Mouse (Mus musculus): ENCODE data around the gene Cebpa. TPM values are rescaled to one million over a fixed set of nuclear protein-coding genes. Genes with fewer than 3 reads are reported as not detected.

Cebpa gene
- polyA plus RNA-seq, 1 experiment from 2014 or later, result 0.73 TPM

DNA sequence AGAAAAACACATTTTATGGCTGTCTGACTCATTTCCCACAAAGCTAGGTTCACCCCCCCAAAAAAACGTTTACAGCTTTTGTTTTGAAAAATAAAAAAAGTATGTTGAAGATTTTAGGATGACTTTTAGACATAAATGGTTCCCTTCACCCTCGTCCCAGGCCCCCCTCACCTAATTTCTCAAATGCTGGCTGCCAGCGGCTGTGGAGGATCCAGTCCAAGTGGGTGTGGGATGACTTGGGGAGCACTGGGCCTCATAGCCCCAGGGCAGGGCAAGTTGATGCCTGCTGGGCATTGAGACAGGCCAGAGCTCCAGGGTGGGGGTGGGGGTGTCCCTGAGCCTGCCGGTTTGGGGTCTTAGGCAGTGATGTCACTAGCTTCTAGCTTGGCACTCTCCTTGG lies 19.4 kb downstream of the Cebpa start:
- ATAC-seq (ENCODE audit: insufficient number of reproducible peaks, insufficient read depth, low FRiP score, low read depth), result no peak
- Histone ChIP-seq H3K4me2 (ENCODE audit: low read length) (no peak overlapping the region), H3K27me3 (ENCODE audit: control insufficient read depth, insufficient read depth, low read length) (peaks cover 6% of the 10 kb centered on the region), H3K4me1 (ENCODE audit: control insufficient read depth in 2 of 2, insufficient read depth in 2 of 2, low read length in 2 of 2) (peaks cover 7 to 8% of the 10 kb centered on the region in 2 experiments; a peak in 3 of 4 replicates), H3K9me3 (ENCODE audit: control insufficient read depth, low read length) (no peaks in the 10 kb centered on the region), H3K27ac (replicated peaks in 1 of 2; ENCODE audit: control insufficient read depth in 1 of 2, insufficient read depth in 1 of 2, low read depth in 2 of 2, low read length in 2 of 2) (no peak overlapping the region), H3K36me3 (ENCODE audit: control insufficient read depth, insufficient read depth, low read length) (no peaks in the 10 kb centered on the region), H3K4me3 (ENCODE audit: control insufficient read depth in 1 of 2, insufficient read depth in 1 of 2, low read depth in 1 of 2, low read length in 2 of 2) (no peak overlapping the region), H3K9ac (ENCODE audit: low read length) (no peak overlapping the region)
- WGBS, result 61% methylated on average over 4 of the region's 4 CpGs

DNA sequence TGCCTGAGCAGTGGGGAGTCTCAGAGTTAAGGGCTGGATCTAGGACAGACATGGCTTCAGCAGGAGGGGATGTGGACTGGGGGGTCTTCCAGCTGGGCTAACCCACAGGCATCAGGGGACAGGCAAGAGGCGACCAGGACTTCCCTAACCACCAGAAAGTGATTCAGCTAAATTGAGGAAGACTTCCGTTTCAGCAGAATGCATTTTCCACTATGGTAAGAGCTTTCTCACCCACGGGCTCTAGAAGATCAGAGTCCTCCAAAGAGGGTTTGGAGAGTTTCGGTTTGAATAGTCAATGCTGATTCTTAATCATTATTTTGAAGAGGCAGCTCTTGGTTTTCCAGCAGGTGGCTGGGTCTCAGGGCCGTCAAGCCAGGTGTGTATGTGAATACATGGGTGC lies 20.8 kb downstream of the Cebpa start:
- Histone ChIP-seq H3K9me3 (ENCODE audit: control insufficient read depth, low read length) (no peaks in the 10 kb centered on the region), H3K27ac (replicated peaks in 1 of 2; ENCODE audit: control insufficient read depth in 1 of 2, insufficient read depth in 1 of 2, low read depth in 2 of 2, low read length in 2 of 2) (no peak overlapping the region), H3K4me3 (ENCODE audit: control insufficient read depth in 1 of 2, insufficient read depth in 1 of 2, low read depth in 1 of 2, low read length in 2 of 2) (no peak overlapping the region), H3K9ac (ENCODE audit: low read length) (no peak overlapping the region), H3K4me1 (ENCODE audit: control insufficient read depth in 2 of 2, insufficient read depth in 2 of 2, low read length in 2 of 2) (peaks cover 7 to 8% of the 10 kb centered on the region in 2 experiments; a peak in 3 of 4 replicates), H3K4me2 (ENCODE audit: low read length) (no peak overlapping the region), H3K27me3 (ENCODE audit: control insufficient read depth, insufficient read depth, low read length) (peaks cover 6% of the 10 kb centered on the region), H3K36me3 (ENCODE audit: control insufficient read depth, insufficient read depth, low read length) (no peaks in the 10 kb centered on the region)
- ATAC-seq (ENCODE audit: insufficient number of reproducible peaks, insufficient read depth, low FRiP score, low read depth), result no peak
- 84% methylated on average over 5 of the region's 5 CpGs for WGBS

DNA sequence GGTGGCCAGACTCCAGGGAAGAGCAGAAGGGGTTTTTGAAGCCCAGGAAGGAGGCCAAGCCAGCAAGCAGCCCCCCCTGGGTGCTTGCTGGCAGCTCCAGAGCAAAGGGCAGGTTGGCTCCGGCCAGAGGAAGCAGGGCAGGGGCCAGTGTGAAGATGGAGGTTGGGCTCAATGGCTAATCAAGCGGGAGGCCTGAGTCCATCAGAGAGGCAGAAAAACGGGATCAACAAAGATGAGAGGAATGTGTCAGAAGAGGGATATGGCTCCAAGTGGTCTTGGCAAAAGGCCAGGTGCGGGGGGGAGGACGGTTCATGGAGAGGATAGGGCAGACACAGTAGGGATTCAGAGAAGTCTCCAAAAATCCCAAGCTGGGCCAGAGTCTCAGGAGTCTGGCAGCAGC lies 22.4 kb downstream of the Cebpa start:
- H3K4me2 ChIP-seq (ENCODE audit: low read length), result no peak overlapping the region
- 29% methylated on average over 5 of the region's 5 CpGs for WGBS
- ATAC-seq (ENCODE audit: insufficient number of reproducible peaks, insufficient read depth, low FRiP score, low read depth), result no peak
- H3K27me3 ChIP-seq (ENCODE audit: control insufficient read depth, insufficient read depth, low read length), result no peaks in the 10 kb centered on the region
- H3K36me3 ChIP-seq (ENCODE audit: control insufficient read depth, insufficient read depth, low read length), result no peaks in the 10 kb centered on the region
- no peaks in the 10 kb centered on the region for H3K9me3 ChIP-seq (ENCODE audit: control insufficient read depth, low read length)
- H3K4me1 ChIP-seq (ENCODE audit: control insufficient read depth in 2 of 2, insufficient read depth in 2 of 2, low read length in 2 of 2), result peaks cover 7 to 12% of the 10 kb centered on the region in 2 experiments; a peak in 3 of 4 replicates
- H3K4me3 ChIP-seq (ENCODE audit: control insufficient read depth in 1 of 2, insufficient read depth in 1 of 2, low read depth in 1 of 2, low read length in 2 of 2), result no peak overlapping the region
- H3K27ac ChIP-seq (replicated peaks in 1 of 2; ENCODE audit: control insufficient read depth in 1 of 2, insufficient read depth in 1 of 2, low read depth in 2 of 2, low read length in 2 of 2), result no peak overlapping the region
- H3K9ac ChIP-seq (ENCODE audit: low read length), result no peak overlapping the region

DNA sequence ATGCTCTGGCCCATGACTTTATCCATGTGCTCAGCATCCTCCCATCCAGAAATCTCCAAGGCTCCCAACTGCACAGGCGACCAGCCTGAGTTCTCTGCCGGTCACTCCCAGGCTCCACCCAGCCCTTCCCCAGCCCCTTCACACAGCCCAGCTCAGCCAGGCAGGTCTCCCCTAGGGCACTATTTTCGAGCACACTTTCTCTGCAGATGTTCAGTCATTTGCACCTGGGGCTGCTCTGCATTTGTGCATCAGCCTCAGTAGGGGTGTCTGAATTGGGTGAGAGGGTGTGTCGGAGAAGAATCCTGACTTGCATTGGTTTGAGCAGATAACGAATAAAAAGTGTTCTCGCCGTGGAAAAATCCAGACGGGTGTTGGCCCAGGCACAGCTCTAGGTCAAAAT lies 23.4 kb downstream of the Cebpa start:
- no peaks in the 10 kb centered on the region for H3K27me3 ChIP-seq (ENCODE audit: control insufficient read depth, insufficient read depth, low read length)
- H3K4me1 ChIP-seq (ENCODE audit: control insufficient read depth in 2 of 2, insufficient read depth in 2 of 2, low read length in 2 of 2), result peaks cover 7 to 12% of the 10 kb centered on the region in 2 experiments; a peak in 3 of 4 replicates
- no peak overlapping the region for H3K9ac ChIP-seq (ENCODE audit: low read length)
- H3K36me3 ChIP-seq (ENCODE audit: control insufficient read depth, insufficient read depth, low read length), result no peaks in the 10 kb centered on the region
- no peak for ATAC-seq (ENCODE audit: insufficient number of reproducible peaks, insufficient read depth, low FRiP score, low read depth)
- H3K27ac ChIP-seq (replicated peaks in 1 of 2; ENCODE audit: control insufficient read depth in 1 of 2, insufficient read depth in 1 of 2, low read depth in 2 of 2, low read length in 2 of 2), result no peak overlapping the region
- H3K4me2 ChIP-seq (ENCODE audit: low read length), result no peak overlapping the region
- H3K9me3 ChIP-seq (ENCODE audit: control insufficient read depth, low read length), result no peaks in the 10 kb centered on the region
- WGBS, result 68% methylated on average over 8 of the region's 8 CpGs
- no peak overlapping the region for H3K4me3 ChIP-seq (ENCODE audit: control insufficient read depth in 1 of 2, insufficient read depth in 1 of 2, low read depth in 1 of 2, low read length in 2 of 2)

DNA sequence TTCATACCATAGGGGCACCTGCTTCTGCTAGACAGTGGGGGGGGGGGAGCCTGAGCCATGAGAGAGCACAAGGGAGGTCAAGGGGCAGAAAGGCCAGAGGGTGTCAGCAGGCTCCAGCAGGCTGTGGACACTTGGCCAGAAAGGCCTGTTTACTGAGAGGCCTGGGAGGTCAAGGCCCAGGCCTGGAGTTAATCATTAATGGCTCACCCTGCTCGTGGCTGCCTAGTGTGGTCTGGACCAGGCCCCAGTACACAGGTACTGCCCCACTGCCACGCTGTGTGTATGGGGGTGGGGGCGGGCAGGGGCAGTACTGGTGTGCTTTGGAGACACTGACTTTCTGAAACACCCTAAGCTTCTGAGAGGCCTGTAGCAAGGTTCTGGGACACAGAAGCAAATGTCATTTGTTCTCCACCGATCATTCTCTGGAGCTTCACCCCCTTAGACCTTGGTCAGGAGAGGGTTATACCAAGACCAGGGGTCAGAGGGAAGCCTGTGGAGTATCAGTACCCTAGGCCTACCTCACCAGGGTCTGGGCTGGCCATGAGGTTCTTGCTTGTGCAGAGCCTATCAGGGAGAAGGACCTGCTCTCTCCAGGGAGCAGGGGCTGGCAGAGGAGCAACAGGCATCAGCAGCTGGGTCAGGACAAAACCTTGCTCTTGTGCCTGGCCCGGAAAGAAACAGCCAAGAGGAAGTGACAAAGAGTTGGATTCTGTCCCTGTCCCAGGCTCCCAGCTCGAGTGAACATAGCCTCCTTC lies 24.9 kb downstream of the Cebpa start:
- no peaks in the 10 kb centered on the region for H3K36me3 ChIP-seq (ENCODE audit: control insufficient read depth, insufficient read depth, low read length)
- H3K4me3 ChIP-seq (ENCODE audit: control insufficient read depth in 1 of 2, insufficient read depth in 1 of 2, low read depth in 1 of 2, low read length in 2 of 2), result no peak overlapping the region
- WGBS, result 70% methylated on average over 6 of the region's 6 CpGs
- H3K27ac ChIP-seq (replicated peaks in 1 of 2; ENCODE audit: control insufficient read depth in 1 of 2, insufficient read depth in 1 of 2, low read depth in 2 of 2, low read length in 2 of 2), result no peak overlapping the region
- H3K4me1 ChIP-seq (ENCODE audit: control insufficient read depth in 2 of 2, insufficient read depth in 2 of 2, low read length in 2 of 2), result peaks cover 7 to 12% of the 10 kb centered on the region in 2 experiments; a peak in 3 of 4 replicates
- no peak overlapping the region for H3K4me2 ChIP-seq (ENCODE audit: low read length)
- no peak for ATAC-seq (ENCODE audit: insufficient number of reproducible peaks, insufficient read depth, low FRiP score, low read depth)
- no peak overlapping the region for H3K9ac ChIP-seq (ENCODE audit: low read length)
- H3K27me3 ChIP-seq (ENCODE audit: control insufficient read depth, insufficient read depth, low read length), result no peaks in the 10 kb centered on the region
- H3K9me3 ChIP-seq (ENCODE audit: control insufficient read depth, low read length), result no peaks in the 10 kb centered on the region

DNA sequence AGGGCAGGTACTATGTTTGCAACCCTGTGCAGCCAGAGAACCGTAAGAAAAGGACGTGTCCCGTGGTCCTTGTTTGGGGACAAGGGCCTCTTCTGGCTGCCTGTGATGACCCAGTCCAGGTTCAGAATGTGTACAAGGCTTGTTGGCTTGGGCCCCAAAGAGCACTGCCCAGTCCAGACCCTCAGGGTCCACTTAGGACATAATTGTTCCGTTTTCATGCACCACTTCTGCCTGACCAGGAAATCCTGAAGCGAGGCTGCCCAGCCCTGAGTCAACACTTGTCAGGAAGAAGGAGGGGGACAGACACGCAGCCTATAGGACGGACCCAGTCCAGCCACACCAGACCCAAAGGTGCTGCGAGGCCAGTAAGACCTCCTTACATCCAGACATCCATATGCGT lies 26.0 kb downstream of the Cebpa start:
- ATAC-seq (ENCODE audit: insufficient number of reproducible peaks, insufficient read depth, low FRiP score, low read depth), result no peak
- peaks cover 7 to 12% of the 10 kb centered on the region in 2 experiments; a peak in 3 of 4 replicates for H3K4me1 ChIP-seq (ENCODE audit: control insufficient read depth in 2 of 2, insufficient read depth in 2 of 2, low read length in 2 of 2)
- no peaks in the 10 kb centered on the region for H3K27me3 ChIP-seq (ENCODE audit: control insufficient read depth, insufficient read depth, low read length)
- H3K36me3 ChIP-seq (ENCODE audit: control insufficient read depth, insufficient read depth, low read length), result no peaks in the 10 kb centered on the region
- H3K27ac ChIP-seq (replicated peaks in 1 of 2; ENCODE audit: control insufficient read depth in 1 of 2, insufficient read depth in 1 of 2, low read depth in 2 of 2, low read length in 2 of 2), result no peak overlapping the region
- H3K9ac ChIP-seq (ENCODE audit: low read length), result no peak overlapping the region
- H3K9me3 ChIP-seq (ENCODE audit: control insufficient read depth, low read length), result no peaks in the 10 kb centered on the region
- no peak overlapping the region for H3K4me2 ChIP-seq (ENCODE audit: low read length)
- no peak overlapping the region for H3K4me3 ChIP-seq (ENCODE audit: control insufficient read depth in 1 of 2, insufficient read depth in 1 of 2, low read depth in 1 of 2, low read length in 2 of 2)
- 71% methylated on average over 9 of the region's 9 CpGs for WGBS

DNA sequence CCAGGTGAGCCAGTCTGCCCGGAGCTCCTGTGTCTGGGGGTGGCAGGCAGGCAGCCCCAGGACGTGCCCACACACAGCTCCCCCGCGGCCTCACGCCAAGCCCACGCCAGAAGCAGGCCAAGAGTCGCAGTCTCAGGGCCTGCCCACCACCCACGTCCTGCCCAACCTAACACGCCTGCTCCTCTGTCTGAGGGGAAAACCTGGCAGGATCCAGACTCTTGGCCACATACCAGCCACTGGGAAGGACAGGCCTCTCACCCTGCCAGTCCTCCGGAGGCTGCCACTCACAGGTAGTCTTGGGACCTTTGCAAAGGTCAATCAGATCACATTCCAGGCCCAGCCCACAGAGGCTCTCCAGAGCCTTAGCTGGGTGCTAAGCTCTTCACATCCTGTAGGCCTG lies 27.2 kb downstream of the Cebpa start:
- WGBS, result 76% methylated on average over 10 of the region's 10 CpGs
- H3K9me3 ChIP-seq (ENCODE audit: control insufficient read depth, low read length), result no peaks in the 10 kb centered on the region
- no peaks in the 10 kb centered on the region for H3K27me3 ChIP-seq (ENCODE audit: control insufficient read depth, insufficient read depth, low read length)
- H3K9ac ChIP-seq (ENCODE audit: low read length), result no peak overlapping the region
- no peak for ATAC-seq (ENCODE audit: insufficient number of reproducible peaks, insufficient read depth, low FRiP score, low read depth)
- no peak overlapping the region for H3K4me3 ChIP-seq (ENCODE audit: control insufficient read depth in 1 of 2, insufficient read depth in 1 of 2, low read depth in 1 of 2, low read length in 2 of 2)
- H3K4me2 ChIP-seq (ENCODE audit: low read length), result no peak overlapping the region
- no peak overlapping the region for H3K27ac ChIP-seq (replicated peaks in 1 of 2; ENCODE audit: control insufficient read depth in 1 of 2, insufficient read depth in 1 of 2, low read depth in 2 of 2, low read length in 2 of 2)
- no peaks in the 10 kb centered on the region for H3K36me3 ChIP-seq (ENCODE audit: control insufficient read depth, insufficient read depth, low read length)
- peaks cover 6 to 12% of the 10 kb centered on the region in 2 experiments; a peak in 3 of 4 replicates for H3K4me1 ChIP-seq (ENCODE audit: control insufficient read depth in 2 of 2, insufficient read depth in 2 of 2, low read length in 2 of 2)
